Mouse (Mus musculus) intestine, embryonic 16.5 days (tissue): ENCODE data around the gene Lrfn2. TPM values are rescaled to one million over a fixed set of nuclear protein-coding genes. Genes with fewer than 3 reads are reported as not detected.
A peak's percentile ranks its signal among the peaks of the same experiment; 100 is the strongest.

ENCODE experiments used
- ATAC-seq: fragments of 200-750 bp; cut with Nextera tagmentation; 2 replicates; pipeline ENCODE4 v1.8.0; 2017; ENCODE audit warnings: moderate TSS enrichment, moderate library complexity
- H3K27ac ChIP-seq: fragments of 300-500 bp; sonication (generic); 2 replicates; pipeline ENCODE4 v1.5.1; 2014; ENCODE audit warnings: mild to moderate bottlenecking, low read length
- H3K27me3 ChIP-seq: fragments of 300-500 bp; sonication (generic); replicated peaks from 2 replicates; pipeline ENCODE4 v1.6.1; 2014; ENCODE audit warnings: low read length, control low read depth, mixed read lengths; ENCODE audit not compliant: control insufficient read depth, insufficient read depth
- H3K36me3 ChIP-seq: fragments of 300-500 bp; sonication (generic); 2 replicates; pipeline ENCODE4 v1.6.1; 2014; ENCODE audit warnings: low read length, control low read depth; ENCODE audit not compliant: control insufficient read depth, insufficient read depth
- H3K4me1 ChIP-seq: fragments of 300-500 bp; sonication (generic); 2 replicates; pipeline ENCODE4 v1.6.1; 2014; ENCODE audit warnings: low read length, control low read depth, mixed read lengths; ENCODE audit not compliant: control insufficient read depth, insufficient read depth
- H3K4me2 ChIP-seq: fragments of 300-500 bp; sonication (generic); 2 replicates; pipeline ENCODE4 v1.6.1; 2014; ENCODE audit warnings: low read depth, low read length, control low read depth
- H3K4me3 ChIP-seq: fragments of 300-500 bp; sonication (generic); 2 replicates; pipeline ENCODE4 v1.5.1; 2014; ENCODE audit warnings: mild to moderate bottlenecking, low read length
- H3K9ac ChIP-seq: fragments of 300-500 bp; sonication (generic); 2 replicates; pipeline ENCODE4 v1.6.1; 2014; ENCODE audit warnings: low read depth, low read length
- H3K9me3 ChIP-seq: fragments of 300-500 bp; sonication (generic); 2 replicates; pipeline ENCODE4 v1.6.1; 2016; ENCODE audit warnings: low read length, control low read depth; ENCODE audit not compliant: control insufficient read depth
- WGBS: fragments of 180-500 bp; shearing (Covaris S2); extraction: QIAGEN DNeasy Blood & Tissue Kit; methylation state at CpG from one replicate; pipeline ENCODE4 v1.1.7; 2014; 5-methylcytosine and 5-hydroxymethylcytosine counted together
- polyA plus RNA-seq: library from polyadenylated mRNA; unstranded; fragments of >200 nt; fragmentation: Nextera tagmentation; extraction: Ambion mirVana; gene quantifications from 2 replicates; pipeline ENCODE4 v1.2.1, GENCODE M21; 2015

The Lrfn2 gene
- polyA plus RNA-seq, 1 experiment from 2014 or later = 0.62 TPM

DNA sequence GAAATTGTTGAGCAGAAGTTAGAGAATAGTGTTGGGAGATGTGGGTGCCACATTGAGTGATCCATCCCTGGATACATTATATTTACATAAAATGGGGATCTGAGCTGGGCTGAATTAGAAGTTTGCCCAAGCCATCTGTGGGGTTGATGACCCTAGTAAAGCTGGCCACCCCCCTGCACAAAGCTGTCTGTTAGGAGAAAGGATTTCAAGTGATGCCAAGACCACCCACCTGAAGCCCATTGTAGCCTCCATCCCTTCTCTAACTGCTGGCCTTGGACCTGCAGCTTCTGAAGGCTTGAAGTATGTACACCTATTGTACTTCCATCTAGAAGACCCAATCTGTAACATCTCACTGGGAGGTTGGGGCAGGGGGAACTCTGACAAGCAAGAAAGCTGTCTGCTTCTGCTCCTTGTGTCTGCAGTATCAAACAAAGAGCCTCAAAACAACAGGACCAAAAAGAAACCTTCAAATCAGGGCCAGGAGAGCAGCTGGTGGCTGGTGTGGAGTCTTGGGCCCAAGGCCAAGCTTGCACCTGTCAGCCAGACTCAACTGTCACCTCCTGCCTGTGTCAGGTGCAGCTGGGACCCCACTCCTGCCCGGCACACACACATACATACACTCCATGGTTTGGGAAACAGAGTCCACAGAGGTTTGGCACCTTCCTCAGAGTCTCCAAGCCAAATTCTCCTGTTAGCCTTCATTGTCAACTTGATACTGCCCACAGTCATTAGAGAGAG lies 63.2 kb downstream of the Lrfn2 start:
- 69% methylated on average over 1 of the region's 1 CpGs for WGBS
- ATAC-seq = no peak

GRCm38 (mm10) chr17:48999463-49000227 lies 67.5 kb downstream of the Lrfn2 start:
- 5% methylated on average over 11 of the region's 11 CpGs for WGBS
- peak; percentile 59; the same call in 1 of the 2 replicates for ATAC-seq

More for the DNA sequence above, 63.2 kb downstream of the Lrfn2 start:
- Histone ChIP-seq H3K4me3 (no peak overlapping the region), H3K4me1 (0 out of 2 replicates have a peak, but pooled peaks cover 2% of the 10 kb centered on the region), H3K4me2 (no peak overlapping the region), H3K27ac (no peak overlapping the region), H3K36me3 (no peaks in the 10 kb centered on the region), H3K9ac (no peak overlapping the region), H3K27me3 (no peaks in the 10 kb centered on the region), H3K9me3 (no peaks in the 10 kb centered on the region)

DNA sequence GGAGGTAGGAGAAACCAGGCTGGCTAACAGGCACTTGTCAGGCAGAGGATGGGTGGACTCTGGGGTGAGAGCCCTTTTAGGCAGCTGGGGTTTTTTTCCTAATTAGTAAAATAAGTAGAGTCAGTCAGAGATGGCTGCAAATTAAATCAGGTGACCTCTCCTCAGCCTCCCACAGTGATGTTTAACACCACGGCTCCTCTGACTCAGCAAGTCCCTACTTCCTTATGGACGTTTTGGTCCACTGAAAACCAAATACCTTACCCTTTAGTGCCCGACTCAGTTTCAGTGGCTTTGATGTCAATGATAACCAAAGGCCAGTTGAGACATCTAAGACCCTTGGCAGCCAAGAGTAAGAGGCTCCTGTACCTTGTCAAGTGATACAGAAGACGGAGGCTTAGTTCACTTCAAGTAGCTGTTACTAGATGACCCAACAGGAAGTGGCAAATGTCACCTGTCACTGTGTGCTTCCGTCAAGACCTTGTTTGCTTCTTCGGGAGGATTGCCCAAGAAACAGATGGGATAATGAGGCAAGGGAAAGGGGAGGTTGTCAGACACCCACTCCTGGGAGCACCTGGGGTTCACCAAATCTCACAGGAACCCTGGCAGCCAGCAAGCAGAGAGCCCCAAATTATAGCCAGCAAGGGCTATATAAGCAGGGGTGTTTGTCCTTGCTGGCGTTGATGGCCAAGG lies 77.3 kb downstream of the Lrfn2 start:
- Histone ChIP-seq H3K9me3 (no peaks in the 10 kb centered on the region), H3K4me1 (no peaks in the 10 kb centered on the region), H3K27me3 (no peaks in the 10 kb centered on the region), H3K9ac (no peak overlapping the region), H3K36me3 (no peaks in the 10 kb centered on the region), H3K4me2 (no peak overlapping the region), H3K27ac (no peak overlapping the region), H3K4me3 (no peak overlapping the region)
- WGBS = 49% methylated on average over 7 of the region's 7 CpGs
- no peak for ATAC-seq

More at GRCm38 (mm10) chr17:48999463-49000227, 67.5 kb downstream of the Lrfn2 start:
- 0 out of 2 replicates have a peak, but pooled peaks cover 2% of the 10 kb centered on the region for H3K4me1 ChIP-seq
- H3K9me3 ChIP-seq = no peaks in the 10 kb centered on the region
- H3K27me3 ChIP-seq = no peaks in the 10 kb centered on the region
- no peak overlapping the region for H3K9ac ChIP-seq
- H3K27ac ChIP-seq = no peak overlapping the region
- H3K4me2 ChIP-seq = no peak overlapping the region
- H3K4me3 ChIP-seq = no peak overlapping the region
- H3K36me3 ChIP-seq = no peaks in the 10 kb centered on the region

DNA sequence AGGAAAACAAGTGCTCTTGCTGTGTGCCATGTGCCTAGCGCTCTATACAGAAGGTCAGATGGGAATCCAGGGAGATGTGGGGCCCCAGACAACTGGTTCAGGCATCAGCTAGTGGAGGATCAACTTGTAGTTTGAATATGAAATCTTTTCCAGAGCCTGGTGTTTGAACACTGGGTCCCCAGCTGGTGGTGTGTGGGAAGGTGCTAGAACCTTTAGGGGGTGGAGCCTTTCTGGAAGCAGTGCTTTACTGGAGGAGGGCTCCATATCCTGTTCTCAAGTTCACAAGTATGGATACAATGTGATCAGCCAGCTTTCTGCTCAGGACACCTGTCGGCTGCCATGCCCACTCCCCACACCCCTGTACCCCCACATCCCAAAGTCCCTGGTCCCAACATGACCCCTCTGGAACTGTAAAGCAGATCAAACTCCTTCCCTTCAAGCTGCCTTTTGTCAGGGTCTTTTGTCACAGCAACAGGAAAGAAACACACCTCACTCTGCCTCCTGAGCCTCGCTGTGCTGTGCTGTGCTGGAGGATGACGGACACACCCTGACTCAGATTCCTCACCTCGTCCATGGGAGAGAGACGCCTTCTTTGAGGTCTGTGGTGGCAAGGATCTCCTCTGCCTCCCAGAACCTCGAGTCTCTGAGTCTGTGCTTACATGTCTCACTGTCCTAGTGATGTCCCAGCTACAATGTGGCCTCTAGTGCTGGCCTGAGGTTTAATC lies 81.9 kb downstream of the Lrfn2 start:
- no peak overlapping the region for H3K27ac ChIP-seq
- 64% methylated on average over 7 of the region's 7 CpGs for WGBS
- no peaks in the 10 kb centered on the region for H3K9me3 ChIP-seq
- H3K4me1 ChIP-seq = no peaks in the 10 kb centered on the region
- no peak overlapping the region for H3K4me3 ChIP-seq
- no peak for ATAC-seq
- H3K9ac ChIP-seq = no peak overlapping the region
- H3K27me3 ChIP-seq = no peaks in the 10 kb centered on the region
- H3K4me2 ChIP-seq = no peak overlapping the region
- H3K36me3 ChIP-seq = no peaks in the 10 kb centered on the region

DNA sequence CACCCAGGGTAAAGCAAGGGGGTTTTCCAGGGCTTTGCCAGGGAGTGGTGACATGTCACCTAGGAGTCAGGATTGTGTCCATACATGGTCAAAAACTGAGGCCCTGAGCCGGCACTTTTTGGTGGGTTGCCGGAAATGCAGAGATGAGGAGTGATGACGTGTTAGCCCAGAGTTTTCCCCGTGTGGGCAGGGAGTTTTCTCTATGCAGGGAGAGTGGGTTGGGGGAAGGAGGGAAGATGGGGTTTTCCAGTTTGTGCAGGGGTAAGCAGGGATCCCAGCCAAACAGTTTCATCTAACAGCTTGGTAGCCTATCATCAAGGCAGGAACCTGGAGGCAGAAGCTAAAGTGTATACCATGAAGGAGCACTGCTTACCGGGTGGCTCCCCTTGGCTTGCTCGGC lies 83.2 kb downstream of the Lrfn2 start:
- WGBS = 92% methylated on average over 6 of the region's 6 CpGs
- ATAC-seq = no peak
- Histone ChIP-seq H3K4me3 (no peak overlapping the region), H3K4me1 (no peaks in the 10 kb centered on the region), H3K27ac (no peak overlapping the region), H3K9ac (no peak overlapping the region), H3K4me2 (no peak overlapping the region), H3K36me3 (no peaks in the 10 kb centered on the region), H3K9me3 (no peaks in the 10 kb centered on the region), H3K27me3 (no peaks in the 10 kb centered on the region)

GRCm38 (mm10) chr17:49016229-49016628 lies 84.0 kb downstream of the Lrfn2 start:
- no peak for ATAC-seq
- no peaks in the 10 kb centered on the region for H3K4me1 ChIP-seq
- H3K4me3 ChIP-seq = no peak overlapping the region
- no peak overlapping the region for H3K27ac ChIP-seq
- no peaks in the 10 kb centered on the region for H3K27me3 ChIP-seq
- no peak overlapping the region for H3K9ac ChIP-seq
- no peaks in the 10 kb centered on the region for H3K36me3 ChIP-seq
- WGBS = 92% methylated on average over 6 of the region's 6 CpGs
- no peak overlapping the region for H3K4me2 ChIP-seq
- H3K9me3 ChIP-seq = no peaks in the 10 kb centered on the region

GRCm38 (mm10) chr17:49017438-49018415 lies 85.5 kb downstream of the Lrfn2 start:
- no peak overlapping the region for H3K27ac ChIP-seq
- no peak for ATAC-seq
- H3K4me1 ChIP-seq = no peaks in the 10 kb centered on the region
- H3K4me2 ChIP-seq = no peak overlapping the region
- no peak overlapping the region for H3K4me3 ChIP-seq
- no peaks in the 10 kb centered on the region for H3K9me3 ChIP-seq
- H3K9ac ChIP-seq = no peak overlapping the region
- H3K27me3 ChIP-seq = no peaks in the 10 kb centered on the region
- H3K36me3 ChIP-seq = no peaks in the 10 kb centered on the region
- 51% methylated on average over 17 of the region's 17 CpGs for WGBS

DNA sequence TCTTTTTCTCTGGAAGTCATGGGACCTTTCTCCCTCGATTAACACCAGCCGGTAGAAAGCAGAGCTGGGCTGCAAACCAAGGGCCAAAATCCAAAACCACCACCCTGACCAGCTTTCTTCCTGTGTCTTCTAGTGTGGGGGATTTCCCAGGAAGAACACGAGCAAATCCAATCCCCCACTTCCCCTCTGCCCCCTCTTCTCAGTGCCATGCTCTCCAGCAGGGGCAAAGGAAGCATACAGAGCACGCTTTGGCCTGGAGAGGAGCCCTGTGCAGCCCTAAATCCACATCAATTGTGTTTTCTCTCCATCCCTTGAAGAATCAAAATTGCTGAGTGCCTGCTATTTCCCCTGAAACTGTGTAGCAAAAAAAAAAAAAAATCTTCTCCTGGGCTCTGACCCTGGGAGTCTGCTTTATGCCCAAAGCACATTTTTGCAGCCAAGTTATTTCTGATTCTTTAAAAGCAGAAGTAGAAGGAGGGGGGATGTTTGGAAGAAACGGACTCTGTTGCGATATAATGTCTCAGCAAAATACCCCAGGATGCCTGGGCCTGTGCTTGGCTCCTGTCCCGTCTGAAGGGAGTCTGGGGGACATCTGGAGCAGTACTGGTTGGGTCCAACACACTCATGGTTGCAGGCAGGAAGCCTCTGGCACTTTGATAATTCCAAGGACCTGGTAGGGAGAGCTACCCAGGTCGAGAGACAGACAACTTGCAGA lies 86.8 kb downstream of the Lrfn2 start:
- Histone ChIP-seq H3K9ac (no peak overlapping the region), H3K4me2 (no peak overlapping the region), H3K36me3 (no peaks in the 10 kb centered on the region), H3K9me3 (no peaks in the 10 kb centered on the region), H3K27ac (no peak overlapping the region), H3K4me1 (no peaks in the 10 kb centered on the region), H3K27me3 (no peaks in the 10 kb centered on the region), H3K4me3 (no peak overlapping the region)
- ATAC-seq = no peak
- WGBS = 59% methylated on average over 8 of the region's 8 CpGs
